Mouse (Mus musculus) adrenal gland, postnatal 25 days (tissue): Measurements from ENCODE around the gene Gpatch1. TPM values are rescaled to one million over a fixed set of nuclear protein-coding genes. Genes with fewer than 3 reads are reported as not detected.

Experiments used
- DNase-seq: peaks from one replicate; pipeline ENCODE4 v3.0.0; 2021; ENCODE audit warnings: mixed read lengths
- long read RNA-seq: library from polyadenylated mRNA; stranded (forward); transcript quantifications from one replicate; pipeline ENCODE4 v2.0.0, GENCODE M21; 2021
- total RNA-seq: library from RNA; stranded (reverse); gene quantifications from 2 replicates; pipeline ENCODE4 v1.2.3, GENCODE M21; 2021

Gene Gpatch1
- total RNA-seq, result 14.8 and 21.9 TPM in 2 replicates
- long read RNA-seq, transcript Gpatch1-201 (20 exons, 3,065 nt), result major isoform, 19 of 33 reads
- long read RNA-seq, partial matches to known transcripts, result 10 of 33 reads
- long read RNA-seq, other reads (novel, unspliced or antisense), result 4 of 33 reads

GRCm38 (mm10) chr7:35317729-35318609 is at the start of gene Gpatch1:
TSS of gene Gpatch1 (minus strand) at chr7:35318440.
- DNase-seq, result peak; percentile 94

GRCm38 (mm10) chr7:35365161-35365910 is 47.1 kb upstream of the Gpatch1 start:
- DNase-seq, result no peak

GRCm38 (mm10) chr7:35362868-35363267 is 44.6 kb upstream of the Gpatch1 start:
- DNase-seq, result no peak

- DNase-seq, result no peak
Observed at GRCm38 (mm10) chr7:35362253-35362652, 44.0 kb upstream of the Gpatch1 start.

- DNase-seq, result no peak
Observed at GRCm38 (mm10) chr7:35357621-35358020, 39.4 kb upstream of the Gpatch1 start.

- DNase-seq, result no peak
Observed at GRCm38 (mm10) chr7:35355303-35355872, 37.1 kb upstream of the Gpatch1 start.

GRCm38 (mm10) chr7:35353306-35353705 is 35.1 kb upstream of the Gpatch1 start:
- DNase-seq, result no peak

- DNase-seq, result no peak
Observed at GRCm38 (mm10) chr7:35351155-35351554, 32.9 kb upstream of the Gpatch1 start.

GRCm38 (mm10) chr7:35349886-35350684 is 31.8 kb upstream of the Gpatch1 start:
- DNase-seq, result no peak

- DNase-seq, result peak; percentile 15
Observed at GRCm38 (mm10) chr7:35349022-35349421, 30.8 kb upstream of the Gpatch1 start.

- DNase-seq, result no peak
Observed at GRCm38 (mm10) chr7:35347918-35348700, 29.9 kb upstream of the Gpatch1 start.

GRCm38 (mm10) chr7:35344785-35345330 is 26.6 kb upstream of the Gpatch1 start:
- DNase-seq, result no peak

GRCm38 (mm10) chr7:35342498-35342897 is 24.3 kb upstream of the Gpatch1 start:
- DNase-seq, result no peak

- no peak for DNase-seq
Observed at GRCm38 (mm10) chr7:35341282-35341681, 23.0 kb upstream of the Gpatch1 start.

- no peak for DNase-seq
Observed at GRCm38 (mm10) chr7:35340196-35340595, 22.0 kb upstream of the Gpatch1 start.

- DNase-seq, result peak; percentile 28
Observed at GRCm38 (mm10) chr7:35334527-35335452, 16.6 kb upstream of the Gpatch1 start.

- DNase-seq, result peak; percentile 100
Observed at GRCm38 (mm10) chr7:35333692-35334526, 15.7 kb upstream of the Gpatch1 start, which contains the start of gene Rhpn2. TSS of gene Rhpn2 (plus strand) at chr7:35334170.

- no peak for DNase-seq
Observed at GRCm38 (mm10) chr7:35333231-35333651, 15.0 kb upstream of the Gpatch1 start.
